Mouse (Mus musculus) kidney, postnatal 0 days (tissue): ENCODE measurements around the gene Mydgf. TPM values are rescaled to one million over a fixed set of nuclear protein-coding genes. Genes with fewer than 3 reads are reported as not detected.

Experiments used
- ATAC-seq: fragments of 200-750 bp; cut with Nextera tagmentation; replicated peaks from 2 replicates; pipeline ENCODE4 v1.8.0; 2017; ENCODE audit warnings: low read depth, moderate number of reproducible peaks, moderate TSS enrichment, moderate library complexity; ENCODE audit not compliant: low FRiP score
- DNase-seq: peaks from one replicate; pipeline ENCODE4 v3.0.0-alpha.2; 2016; ENCODE audit warnings: low spot score
- H3K27ac ChIP-seq: fragments of 300-500 bp; sonication (generic); 2 replicates; pipeline ENCODE4 v1.5.1; 2014; ENCODE audit warnings: mild to moderate bottlenecking
- H3K27me3 ChIP-seq: fragments of 300-500 bp; sonication (generic); 2 replicates; pipeline ENCODE4 v1.6.1; 2014; ENCODE audit warnings: low read length, mixed read lengths; ENCODE audit not compliant: insufficient read depth
- H3K36me3 ChIP-seq: fragments of 300-500 bp; sonication (generic); 2 replicates; pipeline ENCODE4 v1.6.1; 2014; ENCODE audit warnings: low read length, mixed read lengths; ENCODE audit not compliant: insufficient read depth
- H3K4me1 ChIP-seq: fragments of 300-500 bp; sonication (generic); replicated peaks from 2 replicates; pipeline ENCODE4 v1.6.1; 2014; ENCODE audit warnings: antibody characterized with exemption, low read length, mixed read lengths; ENCODE audit not compliant: insufficient read depth
- H3K4me2 ChIP-seq: fragments of 300-500 bp; sonication (generic); 2 replicates; pipeline ENCODE4 v1.6.1; 2014; ENCODE audit warnings: mild to moderate bottlenecking, low read length, moderate library complexity, mixed read lengths
- H3K4me3 ChIP-seq: fragments of 300-500 bp; sonication (generic); replicated peaks from 2 replicates; pipeline ENCODE4 v1.5.1; 2014; ENCODE audit warnings: low read depth, low read length
- H3K9ac ChIP-seq: fragments of 300-500 bp; sonication (generic); 2 replicates; pipeline ENCODE4 v1.6.1; 2014; ENCODE audit warnings: low read depth, low read length
- H3K9me3 ChIP-seq: fragments of 300-500 bp; sonication (generic); replicated peaks from 2 replicates; pipeline ENCODE4 v1.6.1; 2016; ENCODE audit warnings: low read length, inconsistent platforms, mixed read lengths
- CTCF ChIP-seq: IDR thresholded peaks from 2 replicates; pipeline ENCODE4 v1.5.1; 2016; ENCODE audit warnings: antibody characterized with exemption, low read depth, mild to moderate bottlenecking, moderate library complexity
- WGBS: fragments of 180-500 bp; shearing (Covaris S2); extraction: QIAGEN DNeasy Blood & Tissue Kit; methylation state at CpG from one replicate; pipeline ENCODE4 v1.1.7; 2014; 5-methylcytosine and 5-hydroxymethylcytosine counted together
- polyA plus RNA-seq: library from polyadenylated mRNA; unstranded; fragments of >200 nt; fragmentation: Nextera tagmentation; extraction: Ambion mirVana; gene quantifications from 2 replicates; pipeline ENCODE4 v1.2.1, GENCODE M21; 2015

Gene Mydgf
- polyA plus RNA-seq, 1 experiment from 2014 or later = 83.0 TPM

DNA sequence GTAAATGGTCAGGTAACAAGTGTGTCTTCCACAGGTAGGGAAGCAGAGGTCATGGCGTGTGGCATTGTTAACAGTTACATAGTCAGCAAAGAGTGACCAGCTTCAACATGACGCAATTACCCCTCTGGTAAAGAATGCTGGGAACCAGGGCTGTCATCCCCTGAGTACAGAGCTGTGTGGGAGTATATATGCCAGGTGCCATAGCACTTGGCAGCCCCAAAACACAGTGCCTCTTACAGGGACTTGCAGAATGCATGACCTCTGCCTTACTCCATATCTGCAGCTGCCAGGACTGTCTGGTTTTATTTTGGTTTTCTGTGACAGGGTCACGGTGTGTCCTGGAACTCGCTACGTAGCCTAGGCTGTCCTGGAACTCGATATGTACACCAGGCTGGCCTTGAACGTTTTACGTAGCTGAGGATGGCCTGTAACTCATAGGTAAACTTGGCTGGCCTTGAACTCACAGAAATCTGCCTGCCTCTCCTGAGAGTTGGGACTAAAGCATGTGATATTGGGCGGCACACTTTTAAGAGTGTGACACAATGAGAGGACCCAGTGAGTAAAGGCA, 24.3 kb upstream of the Mydgf start:
- TF ChIP-seq CTCF = no peak
- Histone ChIP-seq H3K9ac (no peak overlapping the region), H3K4me2 (no peak overlapping the region), H3K36me3 (peaks cover 83% of the 10 kb centered on the region), H3K9me3 (no peaks in the 10 kb centered on the region), H3K27me3 (no peaks in the 10 kb centered on the region), H3K27ac (no peak overlapping the region), H3K4me1 (no peaks in the 10 kb centered on the region), H3K4me3 (no peak overlapping the region)
- ATAC-seq (no peak), DNase-seq (no peak)
- WGBS = 93% methylated on average over 9 of the region's 9 CpGs

DNA sequence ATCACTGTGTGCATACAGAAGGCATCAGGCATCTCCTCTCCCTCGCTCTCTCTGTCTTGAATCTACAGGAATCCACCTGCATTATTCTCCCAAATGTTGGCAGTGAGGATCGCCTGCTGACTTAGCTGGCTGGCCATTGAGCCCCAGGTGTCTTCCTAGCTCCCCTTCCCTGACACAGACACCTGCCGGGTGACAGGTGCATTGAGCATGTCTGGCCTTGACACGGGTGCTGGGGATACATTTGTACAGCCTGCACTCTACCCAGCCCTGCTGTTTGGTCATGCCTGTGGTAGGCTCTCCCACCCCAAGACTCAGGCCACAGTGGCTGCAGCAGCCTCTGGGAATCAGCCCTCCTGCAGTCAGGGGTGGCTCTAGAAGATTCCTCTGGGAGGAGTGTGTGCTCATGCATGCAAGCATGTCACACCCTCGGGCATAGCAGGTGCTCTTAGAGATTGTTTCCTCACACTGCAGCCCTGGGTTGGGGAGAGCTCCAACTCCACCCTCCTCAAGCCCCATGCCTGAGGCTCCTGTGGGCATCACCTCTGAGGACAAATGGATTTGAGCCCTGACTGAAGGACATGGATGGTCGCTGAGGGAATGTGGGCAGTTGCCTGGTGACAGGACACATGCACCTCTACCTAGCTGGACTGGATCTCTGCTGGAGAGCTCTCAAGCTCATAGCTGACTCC, 23.4 kb upstream of the Mydgf start:
- TF ChIP-seq CTCF = no peak
- Histone ChIP-seq H3K4me1 (no peaks in the 10 kb centered on the region), H3K27ac (no peak overlapping the region), H3K9me3 (no peaks in the 10 kb centered on the region), H3K27me3 (no peaks in the 10 kb centered on the region), H3K4me2 (no peak overlapping the region), H3K4me3 (no peak overlapping the region), H3K9ac (no peak overlapping the region), H3K36me3 (peaks cover 87% of the 10 kb centered on the region)
- DNase-seq (no peak), ATAC-seq (no peak)
- WGBS = 79% methylated on average over 6 of the region's 6 CpGs

DNA sequence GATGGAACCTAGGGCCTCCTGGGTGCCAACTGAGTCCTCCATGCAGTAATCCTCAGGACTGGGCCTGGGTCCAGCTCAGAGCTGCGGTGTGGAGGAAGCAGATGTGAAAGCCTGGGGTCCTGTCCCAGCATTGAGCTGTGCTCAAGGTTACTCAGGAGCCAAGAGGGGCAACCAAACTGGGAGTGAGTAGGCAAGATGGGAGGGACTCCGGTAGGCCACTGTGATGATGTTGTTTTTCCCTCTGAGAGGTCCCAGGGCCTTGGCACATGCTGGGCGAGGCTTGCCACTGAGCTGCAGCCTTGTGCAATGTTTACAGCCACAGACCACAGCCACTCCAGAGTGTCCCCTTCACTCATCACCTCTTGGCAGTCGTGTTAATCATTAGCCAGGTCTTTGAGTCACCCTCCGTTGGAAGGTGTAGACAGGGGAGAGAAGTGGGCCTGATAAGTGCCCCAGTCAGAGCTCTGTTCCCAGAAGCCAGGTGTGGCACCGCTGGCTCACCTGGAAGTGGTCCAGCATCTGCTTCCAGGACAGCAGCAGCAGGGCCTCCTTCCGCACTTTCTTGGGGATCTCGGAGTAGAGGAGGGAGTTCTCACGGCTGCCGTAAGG, 22.7 kb upstream of the Mydgf start:
- Histone ChIP-seq H3K4me1 (no peaks in the 10 kb centered on the region), H3K27me3 (no peaks in the 10 kb centered on the region), H3K36me3 (peaks cover 85% of the 10 kb centered on the region), H3K27ac (no peak overlapping the region), H3K4me2 (no peak overlapping the region), H3K9ac (no peak overlapping the region), H3K4me3 (no peak overlapping the region), H3K9me3 (no peaks in the 10 kb centered on the region)
- TF ChIP-seq CTCF = no peak
- 80% methylated on average over 10 of the region's 10 CpGs for WGBS
- no peak for DNase-seq
- ATAC-seq = no peak

DNA sequence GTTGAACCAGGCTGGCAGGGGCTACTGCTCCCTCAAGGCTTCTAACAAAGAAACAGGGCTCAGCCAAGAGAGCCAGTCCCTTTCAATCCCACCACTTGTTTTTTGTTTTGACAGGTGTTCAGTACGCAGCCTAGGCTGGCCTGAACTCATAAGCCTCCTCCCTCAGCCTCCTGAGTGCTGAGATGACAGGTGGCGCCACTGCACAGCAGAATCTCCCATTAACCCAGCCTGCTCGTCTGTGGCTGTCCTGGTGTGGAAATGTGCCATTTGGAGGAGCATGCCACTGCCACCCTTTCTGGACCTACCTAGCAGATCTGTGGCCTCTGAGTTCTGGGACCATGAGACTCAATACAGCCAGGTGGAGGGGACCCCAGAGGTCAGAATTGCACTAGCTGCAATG, 20.0 kb upstream of the Mydgf start:
- no peak overlapping the region for H3K4me2 ChIP-seq
- no peak overlapping the region for H3K9ac ChIP-seq
- H3K27me3 ChIP-seq = no peaks in the 10 kb centered on the region
- TF ChIP-seq CTCF = peak; percentile 29; the same call in 1 of the 2 replicates
- ATAC-seq = no peak
- H3K4me3 ChIP-seq = no peak overlapping the region
- H3K27ac ChIP-seq = no peak overlapping the region
- no peaks in the 10 kb centered on the region for H3K9me3 ChIP-seq
- no peaks in the 10 kb centered on the region for H3K4me1 ChIP-seq
- H3K36me3 ChIP-seq = peaks cover 72% of the 10 kb centered on the region
- peak; percentile 12 for DNase-seq
- 45% methylated on average over 3 of the region's 3 CpGs for WGBS

DNA sequence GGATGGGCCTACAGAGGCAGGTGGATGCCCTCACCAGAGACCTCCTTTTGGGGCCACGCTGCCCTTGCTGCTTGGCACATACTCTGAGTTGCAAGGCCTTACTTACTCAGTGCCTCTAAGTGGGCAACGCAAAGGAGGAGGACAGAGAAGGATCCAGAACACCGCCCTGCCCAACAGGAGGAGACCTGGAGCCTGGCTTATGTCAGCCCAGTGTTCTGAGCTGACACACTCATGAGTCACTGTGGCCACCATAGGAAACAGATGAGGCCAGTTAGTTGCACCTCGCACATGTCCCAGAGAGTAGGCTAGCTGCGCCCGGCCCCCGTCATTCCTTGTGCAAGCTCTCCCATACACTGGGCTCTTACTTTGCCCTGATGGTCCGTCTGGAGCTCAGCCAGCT, 18.8 kb upstream of the Mydgf start:
- TF ChIP-seq CTCF = no peak
- DNase-seq (no peak), ATAC-seq (no peak)
- Histone ChIP-seq H3K9ac (no peak overlapping the region), H3K4me2 (no peak overlapping the region), H3K4me3 (no peak overlapping the region), H3K27ac (no peak overlapping the region), H3K36me3 (peaks cover 74% of the 10 kb centered on the region), H3K4me1 (no peaks in the 10 kb centered on the region), H3K27me3 (no peaks in the 10 kb centered on the region), H3K9me3 (no peaks in the 10 kb centered on the region)
- WGBS = 93% methylated on average over 8 of the region's 8 CpGs

DNA sequence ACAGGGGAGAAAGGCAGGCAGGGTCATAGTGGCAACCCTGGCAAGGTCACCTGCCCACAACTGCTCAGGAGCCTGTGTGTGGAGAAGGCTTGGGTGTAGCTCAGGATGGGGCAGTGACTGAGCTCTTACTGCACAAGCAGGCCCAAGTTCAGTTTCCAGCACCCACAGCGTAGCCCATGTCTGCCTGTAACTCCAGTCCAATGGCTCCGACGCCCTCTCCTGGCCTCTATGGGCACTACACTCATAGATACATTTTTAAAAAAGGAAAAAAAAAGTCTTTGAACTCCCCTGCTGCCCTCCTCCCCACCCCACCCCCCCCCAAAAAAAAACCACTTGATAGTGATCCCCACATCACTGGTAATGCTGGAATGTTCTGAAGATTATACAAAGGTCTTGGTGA, 17.9 kb upstream of the Mydgf start:
- H3K27me3 ChIP-seq = no peaks in the 10 kb centered on the region
- H3K9ac ChIP-seq = no peak overlapping the region
- peaks cover 79% of the 10 kb centered on the region for H3K36me3 ChIP-seq
- DNase-seq (no peak), ATAC-seq (no peak)
- WGBS = 77% methylated on average over 3 of the region's 3 CpGs
- no peak for TF ChIP-seq CTCF
- no peaks in the 10 kb centered on the region for H3K4me1 ChIP-seq
- no peak overlapping the region for H3K27ac ChIP-seq
- H3K9me3 ChIP-seq = no peaks in the 10 kb centered on the region
- no peak overlapping the region for H3K4me2 ChIP-seq
- no peak overlapping the region for H3K4me3 ChIP-seq
